Mouse (Mus musculus) heart, embryonic 10.5 days (tissue): ENCODE results near the gene AI464131. TPM values are rescaled to one million over a fixed set of nuclear protein-coding genes. Genes with fewer than 3 reads are reported as not detected.

Experiments used
- DNase-seq: peaks from one replicate; pipeline ENCODE4 v3.0.0-alpha.2; 2017; ENCODE audit warnings: low spot score
- H3K27ac ChIP-seq: fragments of 300-500 bp; sonication (generic); 2 replicates; pipeline ENCODE4 v1.5.1; 2016; ENCODE audit warnings: mild to moderate bottlenecking
- H3K27me3 ChIP-seq: fragments of 300-500 bp; sonication (generic); 2 replicates; pipeline ENCODE4 v1.6.1; 2016; ENCODE audit warnings: mild to moderate bottlenecking; ENCODE audit not compliant: poor library complexity, insufficient read depth, severe bottlenecking
- H3K36me3 ChIP-seq: fragments of 300-500 bp; sonication (generic); 2 replicates; pipeline ENCODE4 v1.6.1; 2016; ENCODE audit warnings: mild to moderate bottlenecking, moderate library complexity
- H3K4me1 ChIP-seq: fragments of 300-500 bp; sonication (generic); 2 replicates; pipeline ENCODE4 v1.6.1; 2016; ENCODE audit warnings: mild to moderate bottlenecking
- H3K4me3 ChIP-seq: fragments of 300-500 bp; sonication (generic); 2 replicates; pipeline ENCODE4 v1.5.1; 2016; ENCODE audit warnings: mild to moderate bottlenecking, moderate library complexity
- H3K9me3 ChIP-seq: fragments of 300-500 bp; sonication (generic); 2 replicates; pipeline ENCODE4 v1.6.1; 2016; ENCODE audit warnings: mild to moderate bottlenecking, moderate library complexity
- WGBS: fragments of 180-500 bp; shearing (Covaris S2); methylation state at CpG from one replicate; pipeline ENCODE4 v1.1.7; 2016; 5-methylcytosine and 5-hydroxymethylcytosine counted together
- polyA plus RNA-seq: library from polyadenylated mRNA; unstranded; fragments of >200 nt; fragmentation: Nextera tagmentation; extraction: Ambion mirVana; gene quantifications from 2 replicates; pipeline ENCODE4 v1.2.1, GENCODE M21; 2016

The AI464131 gene
- polyA plus RNA-seq, 1 experiment from 2014 or later, result 3.2 TPM

GRCm38 (mm10) chr4:41520641-41521040, 17.8 kb upstream of the AI464131 start:
- no peaks in the 10 kb centered on the region for H3K9me3 ChIP-seq
- peaks cover 47% of the 10 kb centered on the region for H3K27me3 ChIP-seq
- WGBS, result 33% methylated on average over 14 of the region's 14 CpGs
- peaks cover 8% of the 10 kb centered on the region; the same call in 1 of the 2 replicates for H3K4me1 ChIP-seq
- H3K27ac ChIP-seq, result no peak overlapping the region
- no peaks in the 10 kb centered on the region for H3K36me3 ChIP-seq
- DNase-seq, result no peak
- no peak overlapping the region for H3K4me3 ChIP-seq

DNA sequence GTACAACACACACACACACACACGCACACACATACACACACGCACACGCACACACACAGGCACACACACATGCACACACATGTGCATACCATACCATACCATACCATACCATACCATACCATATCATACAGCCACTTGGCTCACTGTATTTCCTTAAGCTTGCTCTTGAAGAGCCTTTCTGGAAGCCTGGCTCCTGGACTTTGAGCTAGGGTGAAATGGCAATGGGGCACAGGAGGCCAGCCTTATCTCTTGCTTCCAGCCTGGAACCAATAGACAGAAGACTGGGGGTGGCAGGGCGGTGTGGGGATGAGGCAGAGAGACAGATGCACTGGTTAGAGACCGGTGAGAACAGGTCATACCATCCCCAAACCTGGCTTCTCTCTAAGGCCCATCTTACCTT, 16.3 kb upstream of the AI464131 start:
- Histone ChIP-seq H3K4me3 (no peak overlapping the region), H3K27me3 (peaks cover 40% of the 10 kb centered on the region), H3K9me3 (no peaks in the 10 kb centered on the region), H3K4me1 (peaks cover 8% of the 10 kb centered on the region; the same call in 1 of the 2 replicates), H3K27ac (no peak overlapping the region), H3K36me3 (no peaks in the 10 kb centered on the region)
- WGBS, result 87% methylated on average over 5 of the region's 5 CpGs
- DNase-seq, result no peak

DNA sequence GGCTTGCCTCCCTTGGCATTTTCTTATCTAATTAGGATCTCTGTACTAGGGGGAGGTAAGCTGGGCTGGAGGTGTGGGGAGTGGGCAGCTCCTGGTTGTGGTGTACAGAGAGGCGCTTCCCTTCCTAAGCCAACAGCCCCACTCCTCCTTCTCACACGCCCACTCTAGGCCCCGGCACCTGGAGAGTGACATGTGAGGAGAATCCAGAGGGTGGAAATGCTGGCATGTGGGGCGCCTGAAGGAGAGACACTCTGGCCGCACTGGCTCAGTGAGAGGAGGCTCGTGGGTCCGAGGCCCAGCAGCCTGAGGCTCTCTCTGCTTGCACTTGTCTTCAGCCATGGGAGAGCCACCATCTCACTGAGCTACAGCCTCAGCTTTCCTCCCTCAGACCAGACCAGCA, 15.5 kb upstream of the AI464131 start:
- no peak overlapping the region for H3K27ac ChIP-seq
- no peaks in the 10 kb centered on the region for H3K36me3 ChIP-seq
- H3K4me3 ChIP-seq, result no peak overlapping the region
- H3K4me1 ChIP-seq, result peaks cover 9% of the 10 kb centered on the region; the same call in 1 of the 2 replicates
- no peaks in the 10 kb centered on the region for H3K9me3 ChIP-seq
- DNase-seq, result no peak
- H3K27me3 ChIP-seq, result peaks cover 45% of the 10 kb centered on the region
- 70% methylated on average over 7 of the region's 7 CpGs for WGBS

GRCm38 (mm10) chr4:41517233-41517632, 14.4 kb upstream of the AI464131 start, which contains the start of gene 1110017D15Rik:
TSS of gene 1110017D15Rik (minus strand) at chr4:41517333.
- H3K4me1 ChIP-seq, result peaks cover 10% of the 10 kb centered on the region; the same call in 1 of the 2 replicates
- peaks cover 48% of the 10 kb centered on the region for H3K27me3 ChIP-seq
- 74% methylated on average over 2 of the region's 2 CpGs for WGBS

DNA sequence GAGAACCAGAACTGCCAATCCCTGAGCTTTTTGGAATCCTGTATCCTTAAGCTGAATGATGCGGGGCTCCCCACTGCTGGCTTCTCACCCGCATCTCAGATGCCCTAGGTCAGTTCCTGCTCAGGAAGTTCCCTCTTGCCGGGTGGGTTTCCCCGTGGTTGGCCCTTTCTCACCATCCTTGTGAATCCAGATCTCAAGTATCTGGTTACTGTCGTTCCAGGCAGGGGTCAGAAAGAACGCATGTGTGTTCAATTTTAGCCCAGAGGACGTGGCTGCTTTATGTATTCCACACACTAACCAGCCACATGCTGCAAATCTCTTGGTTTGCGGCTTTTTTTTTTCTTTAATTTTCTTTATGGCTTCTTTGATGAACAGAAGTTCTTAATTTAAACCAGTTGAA, 10.8 kb upstream of the AI464131 start:
- no peak overlapping the region for H3K4me3 ChIP-seq
- peaks cover 46% of the 10 kb centered on the region for H3K27me3 ChIP-seq
- no peaks in the 10 kb centered on the region for H3K9me3 ChIP-seq
- peaks cover 5% of the 10 kb centered on the region; the same call in 1 of the 2 replicates for H3K4me1 ChIP-seq
- WGBS, result 22% methylated on average over 8 of the region's 8 CpGs
- H3K36me3 ChIP-seq, result no peaks in the 10 kb centered on the region
- no peak overlapping the region for H3K27ac ChIP-seq
- no peak for DNase-seq

More at GRCm38 (mm10) chr4:41517233-41517632, 14.4 kb upstream of the AI464131 start, which contains the start of gene 1110017D15Rik:
- Histone ChIP-seq H3K9me3 (no peaks in the 10 kb centered on the region), H3K36me3 (no peaks in the 10 kb centered on the region), H3K4me3 (no peak within 1 kb of the TSS), H3K27ac (no peak within 1 kb of the TSS)
- no peak for DNase-seq

DNA sequence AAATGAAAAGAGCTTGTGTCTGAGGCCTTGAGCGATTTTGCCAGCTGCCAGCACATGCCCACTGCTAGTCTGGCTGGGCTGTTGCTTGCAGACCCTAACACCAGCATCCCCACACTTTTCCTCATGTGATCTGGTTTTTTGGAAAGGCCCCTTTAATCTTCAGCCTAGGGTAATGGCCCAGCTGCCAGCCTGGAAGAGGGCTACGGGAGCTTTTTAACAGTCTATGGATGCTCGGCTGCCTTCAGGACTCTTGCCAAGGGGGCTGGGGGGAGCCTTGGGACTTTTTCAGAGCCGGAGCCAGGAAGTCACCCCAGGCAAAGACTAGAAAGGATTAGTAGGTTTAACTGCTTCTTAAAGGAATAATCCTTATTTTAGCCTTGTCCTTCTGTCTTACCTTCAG, 10.4 kb upstream of the AI464131 start:
- H3K4me1 ChIP-seq, result peaks cover 5% of the 10 kb centered on the region; the same call in 1 of the 2 replicates
- DNase-seq, result no peak
- 44% methylated on average over 4 of the region's 4 CpGs for WGBS
- no peaks in the 10 kb centered on the region for H3K9me3 ChIP-seq
- H3K27ac ChIP-seq, result no peak overlapping the region
- H3K4me3 ChIP-seq, result no peak overlapping the region
- H3K36me3 ChIP-seq, result no peaks in the 10 kb centered on the region
- peaks cover 49% of the 10 kb centered on the region for H3K27me3 ChIP-seq

- no peak overlapping the region for H3K27ac ChIP-seq
- H3K27me3 ChIP-seq, result peaks cover 61% of the 10 kb centered on the region
- no peak for DNase-seq
- no peaks in the 10 kb centered on the region for H3K9me3 ChIP-seq
- H3K4me3 ChIP-seq, result no peak overlapping the region
- no peaks in the 10 kb centered on the region for H3K36me3 ChIP-seq
- WGBS, result 34% methylated on average over 7 of the region's 7 CpGs
- peaks cover 25% of the 10 kb centered on the region for H3K4me1 ChIP-seq
Observed at GRCm38 (mm10) chr4:41507998-41508397, 5.1 kb upstream of the AI464131 start.

DNA sequence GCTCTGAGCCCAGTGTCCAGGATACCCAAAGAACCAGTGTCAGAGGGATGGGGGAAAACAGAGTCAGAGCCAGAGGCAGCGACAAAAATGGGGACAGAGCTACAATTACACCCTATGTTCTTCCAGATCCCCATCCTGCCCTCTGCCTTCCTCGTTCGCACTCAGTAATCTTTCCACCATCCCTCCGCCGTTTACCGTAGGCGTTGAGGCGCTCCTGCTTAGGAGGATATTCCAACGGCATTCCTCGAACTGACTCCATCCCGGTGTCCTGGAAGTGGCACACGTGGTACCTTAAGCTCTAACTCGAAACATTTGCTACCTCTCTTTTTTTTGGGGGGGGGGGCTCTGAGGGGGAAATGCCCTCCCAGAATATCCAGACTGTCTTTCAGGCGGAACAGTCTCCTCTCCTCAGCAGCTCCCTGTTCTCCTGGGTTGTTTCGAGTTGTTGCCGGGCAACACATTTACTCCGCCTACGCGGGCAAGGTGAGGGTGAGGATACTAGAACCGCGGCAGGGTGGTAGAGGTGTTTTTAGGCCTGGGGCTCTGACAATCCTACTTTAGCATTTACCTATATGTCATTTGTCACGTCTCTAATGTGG, 4.5 kb upstream of the AI464131 start:
- Histone ChIP-seq H3K4me1 (peaks cover 30% of the 10 kb centered on the region), H3K27me3 (peaks cover 59% of the 10 kb centered on the region), H3K27ac (peak overlapping the region; percentile 74), H3K36me3 (no peaks in the 10 kb centered on the region), H3K9me3 (no peaks in the 10 kb centered on the region), H3K4me3 (peak overlapping the region; percentile 69)
- DNase-seq, result no peak
- 2% methylated on average over 22 of the region's 22 CpGs for WGBS

GRCm38 (mm10) chr4:41506906-41507305, 4.0 kb upstream of the AI464131 start:
- Histone ChIP-seq H3K4me3 (peak overlapping the region; percentile 69), H3K36me3 (no peaks in the 10 kb centered on the region), H3K27me3 (peaks cover 60% of the 10 kb centered on the region), H3K27ac (peak overlapping the region; percentile 74), H3K9me3 (no peaks in the 10 kb centered on the region), H3K4me1 (peaks cover 35% of the 10 kb centered on the region)
- WGBS, result under 1% methylated on average over 28 of the region's 29 CpGs
- peak; percentile 95 for DNase-seq

DNA sequence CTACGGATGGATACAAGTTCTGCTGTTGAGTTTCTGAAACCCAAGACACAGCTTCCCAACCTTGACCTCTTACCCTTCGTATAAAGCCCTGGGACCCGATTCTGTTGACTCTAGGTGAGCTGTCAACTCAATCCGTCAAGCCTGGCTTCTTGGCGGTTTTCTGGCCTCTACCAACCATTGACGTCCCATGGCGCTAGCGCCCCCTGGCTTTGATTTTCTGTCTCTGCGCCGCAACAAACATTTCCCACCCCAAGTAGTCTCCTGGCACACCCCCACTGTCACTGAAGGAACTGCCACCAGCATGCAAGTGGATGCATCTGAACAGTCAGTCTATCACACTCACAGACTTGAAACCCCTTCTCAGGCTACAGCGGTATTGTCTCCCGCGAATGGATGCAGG, 3.3 kb upstream of the AI464131 start:
- peak; percentile 86 for DNase-seq
- 8% methylated on average over 13 of the region's 13 CpGs for WGBS
- no peaks in the 10 kb centered on the region for H3K36me3 ChIP-seq
- peaks cover 60% of the 10 kb centered on the region for H3K27me3 ChIP-seq
- H3K4me1 ChIP-seq, result peaks cover 35% of the 10 kb centered on the region
- H3K27ac ChIP-seq, result no peak overlapping the region
- H3K9me3 ChIP-seq, result no peaks in the 10 kb centered on the region
- H3K4me3 ChIP-seq, result peak overlapping the region; percentile 69

- Histone ChIP-seq H3K9me3 (no peaks in the 10 kb centered on the region), H3K4me1 (peaks cover 35% of the 10 kb centered on the region), H3K4me3 (no peak overlapping the region), H3K36me3 (no peaks in the 10 kb centered on the region), H3K27ac (no peak overlapping the region), H3K27me3 (peaks cover 63% of the 10 kb centered on the region)
- DNase-seq, result no peak
- WGBS, result 46% methylated on average over 11 of the region's 11 CpGs
Observed at GRCm38 (mm10) chr4:41505131-41505551, 2.3 kb upstream of the AI464131 start.

- Histone ChIP-seq H3K4me3 (no peak overlapping the region), H3K9me3 (no peaks in the 10 kb centered on the region), H3K27me3 (peaks cover 64% of the 10 kb centered on the region), H3K27ac (no peak overlapping the region), H3K36me3 (no peaks in the 10 kb centered on the region), H3K4me1 (peaks cover 35% of the 10 kb centered on the region)
- no peak for DNase-seq
- 68% methylated on average over 5 of the region's 5 CpGs for WGBS
Observed at GRCm38 (mm10) chr4:41504325-41504724, 1.4 kb upstream of the AI464131 start.

- Histone ChIP-seq H3K4me1 (peaks cover 47% of the 10 kb centered on the region), H3K27me3 (peaks cover 65% of the 10 kb centered on the region), H3K27ac (peak overlapping the region; percentile 67), H3K4me3 (peak overlapping the region; percentile 58), H3K9me3 (no peaks in the 10 kb centered on the region), H3K36me3 (no peaks in the 10 kb centered on the region)
- no peak for DNase-seq
- WGBS, result 17% methylated on average over 20 of the region's 20 CpGs
Observed at GRCm38 (mm10) chr4:41502171-41502940, 520 bp downstream of the AI464131 start.
